Mouse (Mus musculus): Measurements from ENCODE around the gene Cd2bp2.
"Not testable (repeated sequence)": the region's sequence is repeated elsewhere in the genome, so short reads cannot be mapped to it uniquely, and the experiment has no call there.

The Cd2bp2 gene

DNA sequence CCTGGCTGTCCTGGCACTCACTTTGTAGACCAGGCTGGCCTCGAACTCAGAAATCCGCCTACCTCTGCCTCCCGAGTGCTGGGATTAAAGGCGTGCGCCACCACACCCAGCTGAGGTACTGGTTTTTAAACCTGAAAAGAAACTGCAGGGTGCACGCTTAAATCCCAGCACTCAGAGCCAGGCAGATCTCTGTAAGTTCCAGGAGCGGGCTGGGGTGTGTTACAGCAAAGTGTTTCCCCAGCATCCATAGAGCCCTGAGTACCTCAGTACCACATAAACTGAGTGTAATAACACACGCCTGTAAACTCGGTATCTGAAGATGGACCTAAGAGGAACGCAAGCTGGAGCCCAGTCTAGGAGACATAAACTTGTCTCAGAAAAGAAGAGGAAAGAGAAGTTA is 8.5 kb downstream of the Cd2bp2 start:
- no peak for DNase-seq

DNA sequence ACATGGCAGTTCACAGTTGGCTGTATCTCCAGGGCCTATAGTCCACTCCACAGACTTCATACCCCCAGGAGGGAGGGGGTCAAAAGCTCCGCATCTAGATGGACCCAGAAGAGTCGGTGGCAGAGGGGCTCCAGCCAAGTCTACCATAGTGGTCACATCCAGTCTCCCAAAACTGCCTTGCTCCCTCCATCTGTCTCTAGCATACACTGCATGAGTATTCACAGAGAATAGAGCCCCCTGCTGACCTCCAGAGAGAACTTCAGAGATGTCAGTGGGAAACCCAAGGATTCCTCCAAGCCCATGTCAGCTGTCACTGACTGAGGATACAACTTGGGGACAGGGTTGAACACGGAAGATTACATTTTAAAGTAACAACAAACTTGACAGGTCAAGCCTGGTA is 10.2 kb downstream of the Cd2bp2 start:
- DNase-seq: no peak

DNA sequence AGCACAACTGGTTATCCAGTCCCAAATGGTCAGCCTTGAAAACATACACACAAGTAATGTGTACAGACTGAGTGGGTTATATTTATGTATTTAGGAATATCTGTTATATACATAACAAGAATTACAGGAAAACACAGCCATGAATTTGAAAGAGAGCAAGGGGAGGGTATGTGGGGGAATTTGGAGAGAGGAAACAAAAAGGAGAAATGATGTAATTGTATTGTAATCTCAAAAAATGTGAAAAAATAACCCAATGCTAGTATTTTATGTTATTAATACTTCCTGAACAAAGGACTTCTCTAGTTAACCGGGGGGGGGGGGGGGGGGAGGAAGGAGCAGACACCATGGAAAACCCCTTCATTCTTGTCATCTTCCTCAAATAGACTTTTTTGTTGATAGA is 11.1 kb downstream of the Cd2bp2 start:
- DNase-seq: no peak

DNA sequence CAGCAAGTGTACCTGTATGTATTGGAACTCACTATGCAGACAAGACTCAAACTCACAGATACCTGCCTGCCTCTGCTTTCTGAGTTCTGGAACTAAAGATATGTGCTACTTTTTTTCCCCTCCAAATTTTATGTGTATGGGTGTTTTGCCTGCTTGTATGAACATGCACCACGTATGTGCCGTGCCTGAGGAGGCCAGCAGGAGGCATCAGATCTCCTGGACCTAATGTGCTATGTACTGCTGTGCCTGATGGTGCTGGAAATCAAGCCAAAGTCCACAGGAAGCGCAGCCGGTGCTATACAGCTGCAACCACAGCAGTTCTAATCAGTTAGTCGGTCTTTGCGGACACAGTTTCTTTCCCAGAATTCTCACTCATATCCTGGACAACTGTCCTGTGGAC is 12.0 kb downstream of the Cd2bp2 start:
- DNase-seq: peak; percentile 71

DNA sequence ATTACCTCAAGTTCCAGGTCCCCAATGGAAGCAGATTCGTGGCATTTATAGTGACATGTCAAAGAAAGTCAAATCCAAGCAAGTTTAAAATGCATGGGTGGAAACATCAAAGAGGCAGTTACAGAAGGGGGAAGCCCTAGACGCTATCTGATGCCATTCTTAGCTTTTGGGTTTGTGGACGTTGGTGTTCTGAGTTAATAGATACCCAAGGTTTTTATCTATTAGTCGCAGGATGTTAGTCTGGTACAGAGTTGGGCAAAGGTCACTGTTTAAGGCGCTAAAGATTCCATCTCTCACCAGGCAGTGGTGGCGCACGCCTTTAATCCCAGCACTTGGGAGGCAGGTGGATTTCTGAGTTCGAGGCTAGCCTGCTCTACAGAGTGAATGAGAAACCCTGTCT is 12.5 kb downstream of the Cd2bp2 start:
- DNase-seq: peak; percentile 35

DNA sequence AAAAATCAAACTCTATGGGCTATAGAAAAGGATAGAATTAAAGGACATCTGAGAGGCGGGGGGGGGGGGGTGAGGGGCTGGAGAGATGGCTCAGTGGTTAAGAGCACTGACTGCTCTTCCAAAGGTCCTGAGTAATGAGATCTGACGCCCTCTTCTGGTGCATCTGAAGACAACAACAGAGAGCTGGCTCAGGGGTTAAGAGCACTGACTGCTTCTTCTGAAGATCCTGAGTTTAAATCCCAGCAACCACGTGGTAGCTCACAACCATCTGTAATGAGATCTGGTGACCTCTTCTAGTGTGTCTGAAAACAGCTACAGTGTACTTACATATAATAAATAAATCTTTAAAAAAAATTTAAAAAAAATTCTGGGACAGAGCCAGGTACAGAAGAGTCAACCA is 14.1 kb downstream of the Cd2bp2 start:
- DNase-seq: not testable (repeated sequence)

DNA sequence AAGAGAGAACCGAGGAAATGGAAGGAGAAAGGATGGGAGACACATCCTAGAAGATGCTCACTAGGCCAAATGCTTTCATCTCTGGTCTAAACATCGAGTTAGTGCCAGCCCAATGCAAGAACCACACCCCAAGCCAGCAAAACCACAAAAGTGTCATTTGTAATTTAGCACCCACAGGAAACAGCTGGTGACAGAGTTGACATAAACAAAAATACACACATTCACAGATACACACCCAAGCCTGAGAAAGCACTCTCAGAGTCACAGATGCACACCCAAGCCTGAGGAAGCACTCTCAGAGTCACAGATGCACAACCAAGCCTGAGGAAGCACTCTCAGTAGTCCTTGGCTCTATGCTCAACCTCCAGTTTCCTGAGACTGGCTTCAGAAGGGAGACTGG is 15.1 kb downstream of the Cd2bp2 start:
- no peak for DNase-seq

DNA sequence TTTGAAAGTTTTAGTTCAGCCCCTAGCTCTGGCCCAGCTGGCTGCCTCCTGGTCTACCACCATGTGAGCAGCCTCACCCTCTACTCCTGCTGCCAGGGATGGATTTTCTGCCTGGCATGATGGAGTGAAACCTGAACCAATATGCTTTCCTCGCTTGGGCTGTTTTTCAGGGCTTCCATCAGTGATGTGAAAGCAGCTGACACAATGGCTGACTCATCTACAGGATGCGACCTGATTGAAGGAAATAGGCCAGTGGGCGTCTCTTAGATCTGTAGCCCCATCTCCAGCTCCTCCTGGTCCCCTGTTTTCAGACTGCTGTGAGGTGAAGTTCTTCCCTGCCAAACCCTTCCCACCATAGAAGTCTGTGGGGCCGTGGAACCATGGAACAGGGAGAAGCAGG is 18.9 kb downstream of the Cd2bp2 start:
- DNase-seq: no peak

DNA sequence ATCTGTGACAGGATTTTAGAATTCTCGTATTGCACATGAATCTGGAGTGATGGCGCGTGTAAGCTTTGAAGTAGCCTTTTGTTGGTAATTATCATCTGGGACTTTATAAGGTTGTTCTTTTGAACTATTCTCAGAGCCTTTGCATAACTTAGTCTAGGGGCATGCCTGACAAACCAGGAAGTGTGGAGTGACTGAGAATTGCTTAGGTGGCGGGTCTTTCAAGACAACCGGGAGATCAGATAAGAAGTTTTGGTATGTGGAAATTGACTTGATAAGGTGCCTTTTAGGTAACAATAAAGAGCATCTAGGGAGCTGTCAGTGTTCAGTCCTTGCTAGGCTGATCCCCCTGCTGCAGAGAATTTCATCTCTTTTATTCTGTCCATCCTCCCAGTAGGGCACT is 29.3 kb downstream of the Cd2bp2 start:
- no peak for DNase-seq

DNA sequence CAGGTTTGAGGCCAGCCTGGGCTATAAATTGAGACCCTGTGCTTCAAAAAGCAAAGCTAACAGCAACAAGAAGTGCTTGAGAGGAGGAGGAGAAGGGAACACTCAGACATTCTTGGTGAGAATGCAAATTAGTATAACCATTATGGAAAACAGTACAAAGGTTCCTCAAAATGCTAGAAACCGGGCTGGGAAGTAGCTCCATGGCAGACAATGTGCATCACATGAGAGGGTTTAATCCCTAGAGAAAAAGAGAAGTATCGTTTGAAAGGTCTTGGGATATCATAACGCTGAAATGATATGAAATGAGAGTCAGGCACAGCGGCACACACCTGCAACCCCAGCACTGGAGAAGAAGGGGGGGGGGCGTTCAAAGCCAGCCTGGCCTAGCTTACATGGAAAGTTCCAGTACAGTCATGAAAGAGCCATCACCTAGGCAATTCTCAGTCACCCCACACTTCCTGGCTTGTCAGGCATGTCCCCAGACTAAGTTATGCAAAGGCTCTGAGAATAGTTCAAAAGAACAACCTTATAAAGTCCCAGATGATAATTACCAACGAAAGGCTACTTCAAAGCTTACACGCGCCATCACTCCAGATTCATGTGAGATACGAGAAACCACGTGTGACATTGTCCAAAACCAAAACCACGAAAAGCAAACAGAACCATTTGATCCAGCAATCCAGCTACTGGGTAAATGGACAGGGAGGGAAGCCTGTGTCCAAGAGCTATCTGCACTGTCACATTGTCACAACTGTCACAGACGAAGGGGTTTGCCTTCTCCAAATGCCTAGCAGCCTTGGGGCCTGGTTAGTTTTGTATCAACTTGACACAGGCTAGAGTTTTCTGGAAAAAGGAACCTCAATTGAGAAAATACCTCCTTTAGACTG is 30.0 kb downstream of the Cd2bp2 start:
- no peak for DNase-seq

DNA sequence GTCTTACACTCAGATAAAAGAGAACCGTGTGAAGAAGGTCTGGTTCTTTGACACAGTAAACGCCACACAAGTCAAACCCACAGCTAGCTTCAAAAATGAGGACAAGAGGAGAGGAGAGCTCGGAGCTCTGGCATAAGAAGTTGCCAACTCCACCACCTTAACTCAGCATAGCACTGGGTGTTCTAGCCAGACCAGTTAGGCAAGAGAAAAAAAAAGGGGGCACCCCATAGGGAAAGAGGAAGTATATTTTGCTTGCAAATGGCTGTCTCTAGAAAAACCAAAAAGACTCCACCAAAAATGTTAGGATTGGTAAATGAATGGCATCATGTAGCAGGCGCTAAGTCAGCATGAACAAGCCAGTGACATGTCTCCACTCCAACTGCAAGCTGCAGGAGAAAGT is 31.8 kb downstream of the Cd2bp2 start:
- DNase-seq: no peak

DNA sequence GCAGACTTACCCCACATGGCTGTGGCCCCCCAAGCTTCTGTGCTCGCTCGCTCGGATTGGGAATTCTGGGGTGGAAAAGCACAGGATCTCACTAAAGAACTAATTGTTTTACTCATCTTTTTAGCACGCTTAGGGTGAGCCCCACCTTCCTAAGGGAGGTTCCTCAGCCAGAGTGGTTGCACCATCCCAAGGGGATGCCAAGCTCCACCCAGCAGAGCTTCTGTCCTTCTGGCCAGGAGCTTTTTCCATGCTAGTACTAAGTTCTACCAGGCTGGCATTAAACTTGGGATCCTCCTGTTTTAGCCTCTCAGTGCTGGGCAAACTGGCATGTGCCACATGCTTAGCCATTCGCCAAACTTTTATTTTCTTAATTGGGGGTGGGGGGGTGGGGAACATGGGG is 33.3 kb downstream of the Cd2bp2 start:
- DNase-seq: no peak

DNA sequence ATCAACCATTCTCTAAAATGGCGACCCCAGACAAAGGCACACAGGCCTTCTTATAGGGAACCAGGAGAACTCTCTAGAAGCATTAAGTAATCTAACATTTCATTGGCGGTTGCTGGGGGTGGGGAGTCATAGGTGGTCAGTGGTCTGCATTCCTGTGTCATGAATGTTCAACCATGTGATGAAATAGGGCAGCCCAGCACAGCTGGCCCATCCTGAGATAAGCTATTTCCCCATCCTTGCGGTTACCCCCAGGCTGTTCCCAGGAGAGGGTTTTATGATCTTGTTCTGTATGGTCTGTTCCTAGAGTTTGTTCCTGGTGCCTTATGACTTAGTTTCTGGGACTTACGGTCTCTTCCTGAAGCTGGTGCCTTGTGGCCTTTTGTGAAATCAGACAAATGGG is 38.3 kb downstream of the Cd2bp2 start:
- no peak for DNase-seq

DNA sequence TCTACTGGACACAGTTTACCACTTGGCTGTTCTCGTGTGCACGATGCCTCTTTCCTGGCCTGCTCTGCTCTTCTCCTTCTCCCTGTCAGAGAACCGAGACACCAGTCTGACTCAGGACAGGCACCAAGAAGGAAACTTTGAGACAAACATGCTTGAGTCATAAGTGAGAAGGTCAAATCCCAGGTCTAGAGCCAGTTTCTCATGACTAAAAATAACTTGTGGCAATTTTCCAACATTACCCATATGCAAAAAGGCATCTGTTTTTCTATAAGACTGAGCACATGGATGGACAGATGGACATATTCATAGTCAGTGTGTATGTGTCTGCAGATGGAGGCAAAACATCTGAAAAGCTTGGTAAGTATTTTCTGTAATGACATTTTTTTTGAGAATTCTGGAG is 42.4 kb downstream of the Cd2bp2 start:
- DNase-seq: no peak

DNA sequence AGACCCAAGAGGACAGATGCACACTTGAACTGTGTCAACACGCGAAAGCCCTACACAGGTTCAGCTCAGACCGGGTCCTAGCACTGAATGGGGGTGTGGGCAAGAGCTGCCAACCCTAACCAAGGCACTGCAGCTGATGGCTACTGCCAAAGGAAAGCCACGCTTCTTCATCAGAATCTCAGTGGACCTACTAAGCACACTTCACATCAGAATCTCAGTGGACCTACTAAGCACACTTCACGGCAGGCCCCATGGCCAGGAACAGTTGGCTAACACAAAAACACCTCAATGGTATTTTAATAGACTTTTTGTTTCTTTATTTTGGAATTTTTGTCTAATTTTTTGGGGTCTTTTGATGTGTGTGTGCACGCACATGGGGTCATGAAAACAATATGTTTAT is 43.4 kb downstream of the Cd2bp2 start:
- DNase-seq: no peak

DNA sequence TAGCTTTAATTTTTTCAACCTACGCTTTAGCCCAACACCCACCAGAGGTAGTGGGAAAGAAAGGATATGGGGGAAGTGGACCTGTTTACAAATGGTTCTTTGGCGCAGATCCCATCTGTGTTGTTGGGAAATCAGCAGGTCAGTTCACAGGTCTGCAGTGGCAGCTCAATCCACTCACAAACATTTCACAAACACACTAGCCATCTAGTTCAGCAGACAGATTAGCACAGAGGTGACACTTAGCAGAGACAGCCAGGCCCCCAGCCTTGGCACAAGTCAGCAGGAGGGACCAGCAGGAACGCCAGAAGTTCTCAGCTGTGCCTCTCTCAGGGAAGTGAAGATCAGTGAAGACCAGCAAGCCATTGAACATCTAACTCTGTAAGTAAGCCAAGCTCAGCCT is 47.9 kb downstream of the Cd2bp2 start:
- no peak for DNase-seq

DNA sequence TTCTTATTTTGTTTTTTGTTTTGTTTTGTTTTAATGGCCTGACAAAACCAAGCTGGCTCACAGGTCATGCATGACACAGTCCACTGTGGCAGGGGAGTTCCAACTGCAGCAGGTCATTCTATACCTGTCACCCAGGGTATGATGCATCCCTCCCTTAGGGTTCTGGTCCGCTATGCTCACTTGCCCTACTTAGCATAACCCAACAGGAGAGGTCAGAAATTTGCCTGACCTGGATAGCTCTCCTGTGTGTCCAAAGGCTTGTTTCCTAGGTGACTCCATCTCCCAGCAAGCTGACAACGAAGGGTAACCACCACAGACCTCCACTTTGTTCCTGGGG is 49.6 kb downstream of the Cd2bp2 start:
- DNase-seq: no peak

DNA sequence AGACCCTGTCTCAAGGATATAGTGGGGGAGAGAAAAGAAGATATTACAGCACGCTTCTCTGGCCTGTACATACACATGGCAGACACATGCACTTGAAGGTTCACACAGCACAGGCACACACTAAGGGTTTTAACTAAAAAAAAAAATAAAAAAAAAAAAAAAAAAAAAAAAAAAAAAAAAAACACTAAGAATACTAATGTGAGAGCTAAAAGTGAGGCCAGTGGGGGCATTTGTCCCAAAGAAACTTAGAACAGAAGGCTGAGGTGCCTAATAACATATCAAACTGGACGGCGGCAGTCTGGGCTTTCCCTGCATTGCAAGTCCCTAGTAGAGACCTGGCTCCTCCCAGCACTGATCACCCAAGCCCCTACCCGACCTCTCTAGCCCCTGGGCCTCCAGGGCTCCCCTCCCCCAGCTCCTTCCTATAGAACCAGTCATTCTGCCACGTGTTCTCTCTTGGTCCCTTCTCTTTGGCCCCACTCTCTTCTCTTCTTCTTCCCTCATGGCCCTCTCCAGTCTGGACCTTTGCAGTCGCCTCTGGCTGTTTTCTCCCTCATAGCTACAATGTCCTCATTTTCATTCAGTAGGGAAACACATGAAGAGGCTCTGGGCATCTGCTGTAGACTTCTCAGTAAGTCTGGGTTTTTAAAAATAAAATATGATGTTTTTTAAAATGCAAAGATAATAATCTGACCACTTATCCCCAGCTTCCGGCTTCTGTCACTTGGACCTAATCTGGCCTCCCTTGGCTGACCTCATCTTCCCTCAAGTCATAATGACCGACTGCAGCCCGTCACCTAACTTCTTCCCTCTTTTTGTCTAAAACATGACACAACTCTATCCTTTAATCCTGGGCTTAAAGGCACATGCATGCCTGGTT is 50.2 kb downstream of the Cd2bp2 start:
- peak; percentile 38 for DNase-seq

DNA sequence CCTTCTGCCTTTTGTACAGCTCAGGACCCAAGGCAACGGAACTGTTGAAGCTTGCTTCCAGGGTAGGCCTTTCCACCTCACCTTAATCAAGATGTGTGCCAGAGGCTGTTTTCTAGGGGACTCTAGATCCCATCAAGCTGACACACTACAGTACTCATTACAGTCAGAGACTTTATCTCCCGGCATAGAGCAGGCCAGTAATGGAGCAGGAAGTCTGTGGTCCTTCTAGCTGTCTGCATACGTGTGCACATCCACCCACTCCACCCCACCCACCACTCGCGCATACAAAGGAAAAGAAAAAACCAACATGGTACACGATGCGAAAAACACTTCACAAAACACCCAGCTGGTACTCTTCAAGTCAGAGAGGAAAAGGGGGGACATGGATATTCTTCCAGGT is 51.4 kb downstream of the Cd2bp2 start:
- DNase-seq: no peak

DNA sequence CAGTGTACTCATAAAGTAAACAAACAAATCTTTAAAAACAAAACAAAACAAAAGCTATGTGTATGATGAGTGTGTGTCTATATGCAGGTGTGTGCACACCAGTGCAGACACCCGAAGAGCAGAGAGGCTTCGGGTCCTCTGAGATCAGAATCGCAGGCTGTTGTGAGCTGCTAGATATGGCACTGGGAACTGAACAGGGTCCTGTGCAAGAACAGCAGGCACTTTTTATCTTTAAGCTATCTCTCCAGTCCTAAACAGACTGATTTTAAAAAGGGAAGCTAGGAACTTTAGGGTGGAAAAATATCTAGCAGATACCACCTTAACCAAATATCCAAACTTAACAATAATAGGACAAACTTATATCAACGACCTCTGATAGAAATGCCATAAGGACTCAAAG is 53.2 kb downstream of the Cd2bp2 start:
- no peak for DNase-seq

DNA sequence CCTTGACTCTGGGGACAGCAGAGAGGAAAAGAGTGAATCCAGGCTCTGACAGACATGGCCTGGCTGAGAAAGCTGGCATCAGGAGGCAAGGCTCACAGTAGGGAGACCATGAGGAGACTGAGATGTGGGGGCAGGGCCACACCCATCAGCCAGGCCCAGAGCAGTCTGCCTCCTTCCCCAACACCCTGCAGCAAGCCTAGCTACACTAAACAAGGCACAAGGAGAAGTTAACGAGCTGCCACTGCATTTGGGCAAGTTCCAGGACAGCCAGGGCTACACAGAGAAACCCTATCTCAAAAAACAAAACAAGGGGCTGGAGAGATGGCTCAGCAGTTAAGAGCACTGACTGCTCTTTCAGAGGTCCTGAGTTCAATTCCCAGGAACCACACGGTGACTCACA is 53.6 kb downstream of the Cd2bp2 start:
- DNase-seq: peak; percentile 45
